Mouse (Mus musculus) MEL (cell line): ENCODE measurements around the gene Nkain2.

ENCODE experiments used
- CTCF ChIP-seq, 3 experiments: IDR thresholded peaks in 2 of 3; conservative IDR thresholded peaks in 1 of 3; 2 replicates each; pipeline ENCODE4 v1.5.1; 2011 to 2012; ENCODE audit warnings: low read length in 3 of 3, low read depth in 2 of 3, mild to moderate bottlenecking in 2 of 3, improper control_type of control experiment in 1 of 3, inconsistent platforms in 1 of 3, mixed read lengths in 1 of 3, moderate library complexity in 1 of 3; ENCODE audit not compliant: control insufficient read depth in 1 of 3, insufficient read depth in 1 of 3, poor library complexity in 1 of 3, severe bottlenecking in 1 of 3
- EP300 ChIP-seq, 2 experiments: IDR thresholded peaks; 2 replicates each; pipeline ENCODE4 v1.6.1; 2011; ENCODE audit warnings: improper control_type of control experiment in 2 of 2, low read length in 2 of 2, low read depth in 1 of 2, mild to moderate bottlenecking in 1 of 2
- ETS1 ChIP-seq: IDR thresholded peaks from 2 replicates; pipeline ENCODE4 v1.6.1; 2012; ENCODE audit warnings: low read depth, mild to moderate bottlenecking, inconsistent platforms, low read length, improper control_type of control experiment, moderate library complexity
- MAX ChIP-seq: IDR thresholded peaks from 2 replicates; pipeline ENCODE4 v1.6.1; 2011; ENCODE audit warnings: low read length, improper control_type of control experiment
- POLR2A ChIP-seq, 2 experiments: IDR thresholded peaks; 2 replicates each; pipeline ENCODE4 v1.6.1; 2011 to 2012; ENCODE audit warnings: low read length in 2 of 2, mild to moderate bottlenecking in 2 of 2, control low read depth in 1 of 2, improper control_type of control experiment in 1 of 2, low read depth in 1 of 2, moderate library complexity in 1 of 2; ENCODE audit not compliant: control insufficient read depth in 1 of 2, insufficient read depth in 1 of 2, poor library complexity in 1 of 2
- POLR2AphosphoS2 ChIP-seq: IDR thresholded peaks from 2 replicates; pipeline ENCODE4 v1.6.1; 2011; ENCODE audit warnings: low read length, improper control_type of control experiment
- RAD21 ChIP-seq: IDR thresholded peaks from 2 replicates; pipeline ENCODE4 v1.6.1; 2011; ENCODE audit warnings: mild to moderate bottlenecking, low read depth, low read length, improper control_type of control experiment
- TBP ChIP-seq: IDR thresholded peaks from 2 replicates; pipeline ENCODE4 v1.8.0; 2011; ENCODE audit warnings: low read depth, low read length, improper control_type of control experiment
- USF2 ChIP-seq, 2 experiments: IDR thresholded peaks; 2 replicates each; pipeline ENCODE4 v1.6.1; 2011 to 2012; ENCODE audit warnings: improper control_type of control experiment in 2 of 2, low read length in 2 of 2, borderline replicate concordance in 1 of 2, inconsistent platforms in 1 of 2, low read depth in 1 of 2, mild to moderate bottlenecking in 1 of 2; ENCODE audit not compliant: insufficient read depth in 1 of 2

GRCm38 (mm10) chr10:32684548-32684947 is 205.7 kb downstream of the Nkain2 start:
- no peak for TF ChIP-seq CTCF (IDR thresholded peaks at IDR 0.05 in 2 of 3, conservative IDR thresholded peaks at IDR 0.05 in 1 of 3; ENCODE audit: control insufficient read depth in 1 of 3, insufficient read depth in 1 of 3, low read depth in 2 of 3, low read length in 3 of 3, poor library complexity in 1 of 3, severe bottlenecking in 1 of 3)
- no peak for TF ChIP-seq EP300 (IDR thresholded peaks at IDR 0.05; ENCODE audit: low read depth in 1 of 2, low read length in 2 of 2)
- TF ChIP-seq USF2 (IDR thresholded peaks at IDR 0.05; ENCODE audit: borderline replicate concordance in 1 of 2, insufficient read depth in 1 of 2, low read depth in 1 of 2, low read length in 2 of 2) = no peak
- no peak for TF ChIP-seq POLR2A (IDR thresholded peaks at IDR 0.05; ENCODE audit: control insufficient read depth in 1 of 2, insufficient read depth in 1 of 2, low read depth in 1 of 2, low read length in 2 of 2, poor library complexity in 1 of 2)
- TF ChIP-seq MAX = no peak
- no peak for TF ChIP-seq ETS1
- TF ChIP-seq TBP = no peak
- TF ChIP-seq RAD21 = no peak
- TF ChIP-seq POLR2AphosphoS2 = no peak
